8 mouse cellular contexts compared by ENCODE assay signal in the genomic region with DNA sequence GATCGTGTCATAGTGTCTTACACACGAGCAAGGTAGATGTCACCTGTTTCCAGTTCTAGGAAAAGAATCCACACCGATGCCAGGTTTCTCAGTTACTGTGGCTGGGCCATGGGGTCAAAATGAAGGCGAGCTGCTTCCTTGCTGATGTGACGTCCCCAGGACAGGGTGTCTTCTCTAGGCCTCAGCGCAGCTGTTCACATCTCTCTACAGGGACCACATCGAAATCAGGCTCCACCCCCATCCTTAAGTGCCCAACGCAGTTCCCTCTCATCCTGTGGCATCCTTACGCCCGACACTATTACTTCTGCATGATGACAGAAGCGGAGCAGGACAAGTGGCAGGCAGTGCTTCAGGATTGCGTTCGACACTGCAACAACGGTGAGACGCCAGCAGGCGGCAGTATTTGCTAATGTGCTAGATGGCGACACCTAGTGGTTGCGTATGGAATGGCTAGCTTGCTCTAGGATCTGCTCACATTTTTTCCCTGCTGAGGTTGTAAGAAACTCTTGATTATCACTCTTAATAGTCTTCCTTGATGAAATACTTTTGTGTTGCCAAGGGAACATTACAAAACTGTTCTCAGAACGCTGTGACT. TPM values are rescaled to one million over a fixed set of nuclear protein-coding genes. Genes with fewer than 3 reads are reported as not detected.
A peak's percentile ranks its signal among the peaks of the same experiment; 100 is the strongest.
DNase-seq lines count a peak whose midpoint lies in the region; ATAC-seq and TF ChIP-seq lines count a peak whose summit lies in the region.

No protein-coding gene starts in this region.

- H3K9me3 ChIP-seq in intestine, postnatal 0 days (ENCODE audit: control insufficient read depth) = no peaks in the 10 kb centered on the region
- H3K9me3 ChIP-seq in limb, embryonic 11.5 days (ENCODE audit: control insufficient read depth, low read length) = no peaks in the 10 kb centered on the region

- no peak overlapping the region for H3K27ac ChIP-seq in intestine, postnatal 0 days (ENCODE audit: low read depth, low read length)
- H3K27ac ChIP-seq in limb, embryonic 11.5 days (replicated peaks; ENCODE audit: low read depth, low read length) = no peak overlapping the region

- no peak overlapping the region for H3K9ac ChIP-seq in intestine, postnatal 0 days (ENCODE audit: low read depth, low read length)
- H3K9ac ChIP-seq in limb, embryonic 11.5 days (ENCODE audit: low read length) = no peak overlapping the region

- 32% methylated on average over 19 of the region's 19 CpGs for WGBS in intestine, postnatal 0 days
- 32% methylated on average over 19 of the region's 19 CpGs for WGBS in limb, embryonic 11.5 days

- H3K4me1 ChIP-seq in intestine, postnatal 0 days (replicated peaks; ENCODE audit: control insufficient read depth, insufficient read depth, low read length) = 0 out of 2 replicates have a peak, but pooled peaks cover 4% of the 10 kb centered on the region
- H3K4me1 ChIP-seq in limb, embryonic 11.5 days (ENCODE audit: control insufficient read depth, insufficient read depth, low read length) = peaks cover 25% of the 10 kb centered on the region

- peak; percentile 91 for DNase-seq in 416B (ENCODE audit: low read depth)
- peak; percentile 80 for DNase-seq in T-cell, adult 2 months (ENCODE audit: low spot score)
- peak; percentile 93 to 96 for DNase-seq in cerebellum, postnatal 10 days
- DNase-seq in frontal cortex, postnatal 14 days (ENCODE audit: low spot score in 2 of 2) = peak; percentile 66 to 83
- peak; percentile 91 for DNase-seq in limb, embryonic 11.5 days (ENCODE audit: low spot score)
- peak; percentile 95 for DNase-seq in naive thymus-derived CD4-positive, alpha-beta T cell, adult 2 months (ENCODE audit: low read depth)
- DNase-seq in testis, postnatal 10 days (ENCODE audit: low spot score) = peak; percentile 91

- no peak overlapping the region for H3K4me3 ChIP-seq in intestine, postnatal 0 days (ENCODE audit: low read depth, low read length)
- H3K4me3 ChIP-seq in limb, embryonic 11.5 days (ENCODE audit: low read depth, low read length) = no peak overlapping the region

- TF ChIP-seq CTCF in intestine, postnatal 0 days (IDR thresholded peaks at IDR 0.05; ENCODE audit: low read depth) = peak; percentile 100

- ATAC-seq in intestine, postnatal 0 days = no peak
- ATAC-seq in limb, embryonic 11.5 days (ENCODE audit: insufficient number of reproducible peaks, low FRiP score, low TSS enrichment, low read depth) = no peak

- no peak overlapping the region for H3K4me2 ChIP-seq in intestine, postnatal 0 days (replicated peaks; ENCODE audit: low read depth)
- H3K4me2 ChIP-seq in limb, embryonic 11.5 days (ENCODE audit: low read depth, severe bottlenecking) = no peak overlapping the region

- H3K27me3 ChIP-seq in intestine, postnatal 0 days (replicated peaks; ENCODE audit: control insufficient read depth, insufficient read depth, low read length) = no peaks in the 10 kb centered on the region
- H3K27me3 ChIP-seq in limb, embryonic 11.5 days (ENCODE audit: control insufficient read depth, insufficient read depth, low read length) = no peaks in the 10 kb centered on the region

- peaks cover 30% of the 10 kb centered on the region for H3K36me3 ChIP-seq in intestine, postnatal 0 days (ENCODE audit: control insufficient read depth, insufficient read depth)
- H3K36me3 ChIP-seq in limb, embryonic 11.5 days (ENCODE audit: control insufficient read depth, insufficient read depth, low read length) = no peaks in the 10 kb centered on the region; the same call in 1 of the 2 replicates

RNA-seq across cellular contexts. Expression of a gene that starts 36.4 kb away (rescaled TPM):
- polyA plus RNA-seq in intestine, postnatal 0 days (2015; fragmentation: Nextera tagmentation; extraction: Ambion mirVana) = 13.9 and 15.3 TPM in 2 replicates
- polyA plus RNA-seq in limb, embryonic 11.5 days (2014; fragmentation: Nextera tagmentation; extraction: Ambion mirVana) = 18.6 and 23.2 TPM in 2 replicates

RNA-seq across cellular contexts. Expression of a gene that starts 49.1 kb away (rescaled TPM):
- 90.6 and 103 TPM in 2 replicates for polyA plus RNA-seq in intestine, postnatal 0 days (2015; fragmentation: Nextera tagmentation; extraction: Ambion mirVana)
- 191 and 198 TPM in 2 replicates for polyA plus RNA-seq in limb, embryonic 11.5 days (2014; fragmentation: Nextera tagmentation; extraction: Ambion mirVana)

RNA-seq across cellular contexts. Expression of a gene that starts 49.1 kb away (rescaled TPM):
- 4.3 and 4.4 TPM in 2 replicates for polyA plus RNA-seq in intestine, postnatal 0 days (2015; fragmentation: Nextera tagmentation; extraction: Ambion mirVana)
- polyA plus RNA-seq in limb, embryonic 11.5 days (2014; fragmentation: Nextera tagmentation; extraction: Ambion mirVana) = 6.0 and 7.0 TPM in 2 replicates
